Mouse (Mus musculus) myocyte (in vitro differentiated cells): ENCODE measurements at regions not wholly inside any gene's neighbourhood (a gene's known extent, or its start where the extent isn't known, plus 50 kb on each side); places are given as distances from the start of the nearest gene placed in this dataset.

ENCODE experiments used
- H3K27me3 ChIP-seq: one replicate; pipeline ENCODE4 v1.6.1; 2011; ENCODE audit not compliant: control insufficient read depth, insufficient read depth, insufficient read length
- H3K36me3 ChIP-seq: one replicate; pipeline ENCODE4 v1.6.1; 2011; ENCODE audit not compliant: control insufficient read depth, insufficient read depth
- H3K4me2 ChIP-seq: one replicate; pipeline ENCODE4 v1.6.1; 2011; ENCODE audit warnings: low read depth, control low read depth
- H3K4me3 ChIP-seq: one replicate; pipeline ENCODE4 v1.5.1; 2011; ENCODE audit warnings: mild to moderate bottlenecking, control low read depth, moderate library complexity
- H3K79me2 ChIP-seq: one replicate; pipeline ENCODE4 v1.6.1; 2011; ENCODE audit not compliant: control insufficient read depth, insufficient read depth
- H3ac ChIP-seq: one replicate; pipeline ENCODE4 v1.6.1; 2011; ENCODE audit not compliant: control insufficient read depth, insufficient read length
- CEBPB ChIP-seq: IDR thresholded peaks from 2 replicates; pipeline ENCODE4 v1.6.1; 2011; ENCODE audit warnings: mild to moderate bottlenecking, moderate library complexity; ENCODE audit not compliant: poor library complexity, insufficient read depth, severe bottlenecking
- E2F4 ChIP-seq: IDR thresholded peaks from one replicate; pipeline ENCODE4 v1.6.1; 2011; ENCODE audit warnings: mild to moderate bottlenecking, control low read depth, moderate library complexity; ENCODE audit not compliant: insufficient read depth
- MAX ChIP-seq: IDR thresholded peaks from one replicate; pipeline ENCODE4 v1.6.1; 2011; ENCODE audit warnings: low read depth, mild to moderate bottlenecking, control low read depth
- MYOD1 ChIP-seq, 3 experiments: IDR thresholded peaks; one replicate each; pipeline ENCODE4 v1.6.1; 2011; ENCODE audit warnings: control low read depth in 2 of 3, low read depth in 2 of 3, mild to moderate bottlenecking in 2 of 3, moderate library complexity in 1 of 3; ENCODE audit not compliant: insufficient read length in 2 of 3, control insufficient read depth in 1 of 3
- MYOG ChIP-seq, 3 experiments: IDR thresholded peaks; one replicate each; pipeline ENCODE4 v1.6.1; 2011; ENCODE audit warnings: control low read depth in 2 of 3, low read depth in 2 of 3, mild to moderate bottlenecking in 2 of 3; ENCODE audit not compliant: insufficient read length in 2 of 3, control insufficient read depth in 1 of 3, insufficient read depth in 1 of 3
- POLR2A ChIP-seq: IDR thresholded peaks from one replicate; pipeline ENCODE4 v1.6.1; 2011; ENCODE audit warnings: low read depth, mild to moderate bottlenecking, control low read depth, moderate library complexity; ENCODE audit not compliant: insufficient read length
- POLR2AphosphoS2 ChIP-seq: IDR thresholded peaks from one replicate; pipeline ENCODE4 v1.6.1; 2011; ENCODE audit warnings: low read depth, control low read depth; ENCODE audit not compliant: insufficient read length
- REST ChIP-seq: IDR thresholded peaks from one replicate; pipeline ENCODE4 v1.6.1; 2011; ENCODE audit warnings: mild to moderate bottlenecking, control low read depth, moderate library complexity; ENCODE audit not compliant: insufficient read depth, insufficient read length
- SRF ChIP-seq: IDR thresholded peaks from one replicate; pipeline ENCODE4 v1.6.1; 2011; ENCODE audit warnings: low read depth; ENCODE audit not compliant: control insufficient read depth, insufficient read length
- TCF12 ChIP-seq: IDR thresholded peaks from one replicate; pipeline ENCODE4 v1.6.1; 2011; ENCODE audit warnings: mild to moderate bottlenecking, control low read depth; ENCODE audit not compliant: poor library complexity, insufficient read depth, severe bottlenecking
- TCF3 ChIP-seq: IDR thresholded peaks from one replicate; pipeline ENCODE4 v1.6.1; 2011; ENCODE audit warnings: low read depth, control low read depth; ENCODE audit not compliant: insufficient read length
- USF1 ChIP-seq: IDR thresholded peaks from one replicate; pipeline ENCODE4 v1.6.1; 2011; ENCODE audit warnings: low read depth, mild to moderate bottlenecking, control low read depth, moderate library complexity

- TF ChIP-seq POLR2AphosphoS2, result no peak
- TF ChIP-seq CEBPB, result no peak
- no peak for TF ChIP-seq MYOD1 (IDR thresholded peaks at IDR 0.05; ENCODE audit: control insufficient read depth in 1 of 3, insufficient read length in 2 of 3, low read depth in 2 of 3)
- TF ChIP-seq TCF12, result no peak
- no peak for TF ChIP-seq MYOG (IDR thresholded peaks at IDR 0.05; ENCODE audit: control insufficient read depth in 1 of 3, insufficient read depth in 1 of 3, insufficient read length in 2 of 3, low read depth in 2 of 3)
- no peak for TF ChIP-seq USF1
- no peak for TF ChIP-seq TCF3
- no peak for TF ChIP-seq E2F4
- TF ChIP-seq REST, result no peak
- no peak for TF ChIP-seq POLR2A
- Histone ChIP-seq H3K4me2 (no peak overlapping the region), H3K36me3 (no peaks in the 10 kb centered on the region), H3ac (no peak overlapping the region), H3K27me3 (no peaks in the 10 kb centered on the region), H3K79me2 (no peaks in the 10 kb centered on the region), H3K4me3 (no peak overlapping the region)
These were observed 63.1 kb upstream of the S1pr3 start for GRCm38 (mm10) chr13:51345321-51345720.

GRCm38 (mm10) chr13:51345839-51346550 lies 62.4 kb upstream of the S1pr3 start:
- H3K36me3 ChIP-seq, result no peaks in the 10 kb centered on the region
- no peak overlapping the region for H3ac ChIP-seq
- H3K79me2 ChIP-seq, result no peaks in the 10 kb centered on the region
- H3K27me3 ChIP-seq, result no peaks in the 10 kb centered on the region
- no peak overlapping the region for H3K4me3 ChIP-seq
- TF ChIP-seq MAX, result no peak
- TF ChIP-seq SRF, result no peak
- no peak for TF ChIP-seq POLR2AphosphoS2
- TF ChIP-seq MYOG (IDR thresholded peaks at IDR 0.05; ENCODE audit: control insufficient read depth in 1 of 3, insufficient read depth in 1 of 3, insufficient read length in 2 of 3, low read depth in 2 of 3), result no peak
- no peak for TF ChIP-seq REST
- no peak for TF ChIP-seq CEBPB
- TF ChIP-seq USF1, result no peak
- no peak for TF ChIP-seq POLR2A
- TF ChIP-seq TCF3, result no peak
- TF ChIP-seq TCF12, result no peak
- TF ChIP-seq MYOD1 (IDR thresholded peaks at IDR 0.05; ENCODE audit: control insufficient read depth in 1 of 3, insufficient read length in 2 of 3, low read depth in 2 of 3), result no peak
- no peak for TF ChIP-seq E2F4
- no peak overlapping the region for H3K4me2 ChIP-seq

GRCm38 (mm10) chr13:51348707-51349106 lies 59.7 kb upstream of the S1pr3 start:
- no peaks in the 10 kb centered on the region for H3K27me3 ChIP-seq

GRCm38 (mm10) chr13:51349818-51350551 lies 58.5 kb upstream of the S1pr3 start:
- Histone ChIP-seq H3K36me3 (no peaks in the 10 kb centered on the region), H3K79me2 (no peaks in the 10 kb centered on the region), H3K4me3 (no peak overlapping the region), H3K27me3 (no peaks in the 10 kb centered on the region), H3ac (no peak overlapping the region), H3K4me2 (no peak overlapping the region)
- TF ChIP-seq TCF3, result no peak
- no peak for TF ChIP-seq MAX
- no peak for TF ChIP-seq SRF
- TF ChIP-seq POLR2AphosphoS2, result no peak
- TF ChIP-seq CEBPB, result no peak
- no peak for TF ChIP-seq TCF12
- TF ChIP-seq MYOD1 (IDR thresholded peaks at IDR 0.05; ENCODE audit: control insufficient read depth in 1 of 3, insufficient read length in 2 of 3, low read depth in 2 of 3), result no peak
- TF ChIP-seq POLR2A, result no peak
- TF ChIP-seq E2F4, result no peak
- TF ChIP-seq REST, result no peak
- no peak for TF ChIP-seq USF1
- no peak for TF ChIP-seq MYOG (IDR thresholded peaks at IDR 0.05; ENCODE audit: control insufficient read depth in 1 of 3, insufficient read depth in 1 of 3, insufficient read length in 2 of 3, low read depth in 2 of 3)

More at GRCm38 (mm10) chr13:51348707-51349106, 59.7 kb upstream of the S1pr3 start:
- Histone ChIP-seq H3K36me3 (no peaks in the 10 kb centered on the region), H3K79me2 (no peaks in the 10 kb centered on the region), H3ac (no peak overlapping the region), H3K4me2 (no peak overlapping the region), H3K4me3 (no peak overlapping the region)
- no peak for TF ChIP-seq MYOD1 (IDR thresholded peaks at IDR 0.05; ENCODE audit: control insufficient read depth in 1 of 3, insufficient read length in 2 of 3, low read depth in 2 of 3)
- no peak for TF ChIP-seq SRF
- no peak for TF ChIP-seq CEBPB
- no peak for TF ChIP-seq MAX
- no peak for TF ChIP-seq E2F4
- TF ChIP-seq USF1, result no peak
- TF ChIP-seq TCF12, result no peak
- no peak for TF ChIP-seq POLR2A
- no peak for TF ChIP-seq POLR2AphosphoS2
- TF ChIP-seq REST, result no peak
- TF ChIP-seq TCF3, result no peak
- no peak for TF ChIP-seq MYOG (IDR thresholded peaks at IDR 0.05; ENCODE audit: control insufficient read depth in 1 of 3, insufficient read depth in 1 of 3, insufficient read length in 2 of 3, low read depth in 2 of 3)
